Mouse (Mus musculus): ENCODE measurements around the gene Moap1. TPM values are rescaled to one million over a fixed set of nuclear protein-coding genes. Genes with fewer than 3 reads are reported as not detected.

Moap1 gene
- polyA plus RNA-seq, 1 experiment from 2014 or later: 22.0 TPM

DNA sequence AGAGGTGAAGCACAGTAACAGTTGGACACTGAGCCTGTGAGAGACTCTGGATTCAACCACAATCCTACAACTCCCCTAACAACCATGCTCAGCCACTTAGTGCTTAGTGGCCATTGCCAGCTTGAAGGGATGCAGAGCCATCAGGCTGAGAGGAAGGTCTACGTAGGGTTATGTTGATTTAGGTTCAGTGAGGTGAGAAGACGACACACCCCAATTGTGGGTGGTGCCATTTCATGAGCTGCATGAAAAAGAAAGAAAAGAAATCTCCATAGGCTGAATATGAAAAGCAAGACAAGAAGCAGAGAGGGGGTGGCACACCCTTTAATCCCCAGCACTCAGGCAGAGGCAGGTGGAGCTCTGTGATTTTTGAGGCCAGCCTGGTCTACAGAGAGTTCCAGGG lies 29.3 kb downstream of the Moap1 start:
- WGBS: 69% methylated on average over 2 of the region's 2 CpGs
- no peak overlapping the region for H3K27ac ChIP-seq (ENCODE audit: low read length)
- no peaks in the 10 kb centered on the region for H3K36me3 ChIP-seq (ENCODE audit: control insufficient read depth, insufficient read depth, low read length)
- H3K4me2 ChIP-seq (ENCODE audit: low read depth, low read length): no peak overlapping the region
- no peak overlapping the region for H3K4me3 ChIP-seq (ENCODE audit: low read length)
- no peaks in the 10 kb centered on the region for H3K4me1 ChIP-seq (replicated peaks; ENCODE audit: control insufficient read depth, insufficient read depth, low read length)
- ATAC-seq (ENCODE audit: low read depth): no peak
- no peaks in the 10 kb centered on the region for H3K27me3 ChIP-seq (ENCODE audit: control insufficient read depth, insufficient read depth, low read depth, low read length)
- no peak overlapping the region for H3K9ac ChIP-seq (ENCODE audit: low read length)
- H3K9me3 ChIP-seq (ENCODE audit: control insufficient read depth, low read length): no peaks in the 10 kb centered on the region

DNA sequence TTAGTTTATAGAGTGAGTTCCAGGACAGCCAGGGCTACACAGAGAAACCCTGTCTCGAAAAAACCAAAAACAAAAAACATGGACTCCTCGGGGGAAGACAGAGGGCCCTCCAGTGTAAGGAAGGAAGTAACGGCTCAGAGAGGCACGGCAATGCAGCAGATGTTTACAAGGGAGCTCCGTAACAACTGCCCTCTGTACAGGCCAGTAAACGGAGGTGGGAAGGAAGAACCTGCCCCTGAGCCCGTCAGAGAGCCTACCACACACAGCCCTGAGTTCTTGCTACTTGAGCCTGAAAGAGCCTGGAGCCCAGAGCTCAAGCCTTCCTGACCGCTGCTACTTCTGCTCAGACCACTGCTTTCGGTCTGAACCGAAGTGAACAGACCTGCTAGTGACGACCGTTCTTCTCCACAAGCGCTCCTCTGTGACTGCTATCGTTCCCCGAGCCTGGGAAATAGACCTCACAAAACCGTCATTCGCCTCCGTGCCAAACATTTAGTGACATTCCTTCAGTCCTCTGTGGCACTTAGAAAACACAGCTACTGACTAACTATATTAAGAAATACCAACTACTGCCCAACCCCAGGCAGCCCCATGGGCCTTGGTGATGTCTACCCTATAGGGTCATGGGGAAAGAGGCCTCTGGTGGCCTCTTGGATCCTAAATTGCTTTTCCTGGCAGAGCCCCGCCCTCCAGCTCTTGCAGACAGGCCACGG lies 30.2 kb downstream of the Moap1 start:
- no peaks in the 10 kb centered on the region for H3K36me3 ChIP-seq (ENCODE audit: control insufficient read depth, insufficient read depth, low read length)
- no peak overlapping the region for H3K27ac ChIP-seq (ENCODE audit: low read length)
- 56% methylated on average over 20 of the region's 20 CpGs for WGBS
- H3K9me3 ChIP-seq (ENCODE audit: control insufficient read depth, low read length): no peaks in the 10 kb centered on the region
- no peak overlapping the region for H3K9ac ChIP-seq (ENCODE audit: low read length)
- H3K4me2 ChIP-seq (ENCODE audit: low read depth, low read length): no peak overlapping the region
- H3K4me3 ChIP-seq (ENCODE audit: low read length): no peak overlapping the region
- no peaks in the 10 kb centered on the region for H3K27me3 ChIP-seq (ENCODE audit: control insufficient read depth, insufficient read depth, low read depth, low read length)
- no peak for ATAC-seq (ENCODE audit: low read depth)
- H3K4me1 ChIP-seq (replicated peaks; ENCODE audit: control insufficient read depth, insufficient read depth, low read length): no peaks in the 10 kb centered on the region

DNA sequence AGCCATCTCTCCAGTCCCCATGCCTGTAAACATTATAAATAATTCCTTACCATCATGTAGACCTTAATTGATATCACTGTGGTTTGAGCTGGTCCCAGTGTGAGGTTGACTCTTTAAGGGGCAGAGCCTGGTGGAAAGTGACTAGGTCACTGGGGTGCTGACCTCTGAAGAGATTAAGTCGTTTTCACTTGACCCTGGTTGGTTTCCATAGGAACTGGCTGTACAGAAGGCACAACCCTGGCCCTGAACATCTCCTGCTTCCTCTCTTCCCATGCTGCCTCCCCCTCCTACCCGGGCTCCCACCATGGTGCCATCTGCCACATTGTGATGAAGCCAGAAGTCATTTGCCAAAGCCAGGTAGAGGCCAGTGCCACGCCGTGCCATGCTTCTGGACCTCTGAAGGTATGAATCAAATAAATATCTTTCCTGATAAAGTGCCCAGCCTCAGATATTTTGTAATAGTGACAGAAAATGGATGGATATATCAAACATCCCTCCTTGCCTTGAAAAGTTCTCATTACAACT lies 32.5 kb downstream of the Moap1 start:
- ATAC-seq (ENCODE audit: low read depth): no peak
- Histone ChIP-seq H3K27me3 (ENCODE audit: control insufficient read depth, insufficient read depth, low read depth, low read length) (no peaks in the 10 kb centered on the region), H3K27ac (ENCODE audit: low read length) (no peak overlapping the region), H3K9me3 (ENCODE audit: control insufficient read depth, low read length) (no peaks in the 10 kb centered on the region), H3K4me2 (ENCODE audit: low read depth, low read length) (no peak overlapping the region), H3K4me3 (ENCODE audit: low read length) (no peak overlapping the region), H3K36me3 (ENCODE audit: control insufficient read depth, insufficient read depth, low read length) (no peaks in the 10 kb centered on the region), H3K9ac (ENCODE audit: low read length) (no peak overlapping the region), H3K4me1 (replicated peaks; ENCODE audit: control insufficient read depth, insufficient read depth, low read length) (peaks cover 1% of the 10 kb centered on the region)
- 68% methylated on average over 4 of the region's 4 CpGs for WGBS

DNA sequence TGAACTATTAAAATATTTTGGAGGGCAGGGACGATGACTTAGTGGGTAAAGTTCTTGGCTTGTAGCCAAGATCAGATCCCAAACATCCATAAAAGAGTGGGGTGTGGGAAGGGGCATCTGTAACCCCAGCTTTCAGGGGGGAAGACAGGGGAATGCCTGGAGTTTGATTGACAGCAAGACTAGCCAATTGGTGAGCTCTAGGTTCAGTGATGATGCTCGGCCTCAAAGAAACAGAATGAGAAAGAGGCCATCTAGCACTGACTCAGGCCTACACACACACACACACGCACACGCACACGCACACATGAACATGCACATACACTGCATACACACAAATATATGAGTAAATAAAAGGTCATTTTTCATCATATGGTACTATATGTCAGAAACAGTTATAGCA lies 33.6 kb downstream of the Moap1 start:
- Histone ChIP-seq H3K27me3 (ENCODE audit: control insufficient read depth, insufficient read depth, low read depth, low read length) (no peaks in the 10 kb centered on the region), H3K36me3 (ENCODE audit: control insufficient read depth, insufficient read depth, low read length) (no peaks in the 10 kb centered on the region), H3K27ac (ENCODE audit: low read length) (no peak overlapping the region), H3K4me2 (ENCODE audit: low read depth, low read length) (no peak overlapping the region), H3K9ac (ENCODE audit: low read length) (no peak overlapping the region), H3K9me3 (ENCODE audit: control insufficient read depth, low read length) (no peaks in the 10 kb centered on the region), H3K4me3 (ENCODE audit: low read length) (no peak overlapping the region), H3K4me1 (replicated peaks; ENCODE audit: control insufficient read depth, insufficient read depth, low read length) (peaks cover 8% of the 10 kb centered on the region)
- 75% methylated on average over 5 of the region's 5 CpGs for WGBS
- ATAC-seq (ENCODE audit: low read depth): no peak

DNA sequence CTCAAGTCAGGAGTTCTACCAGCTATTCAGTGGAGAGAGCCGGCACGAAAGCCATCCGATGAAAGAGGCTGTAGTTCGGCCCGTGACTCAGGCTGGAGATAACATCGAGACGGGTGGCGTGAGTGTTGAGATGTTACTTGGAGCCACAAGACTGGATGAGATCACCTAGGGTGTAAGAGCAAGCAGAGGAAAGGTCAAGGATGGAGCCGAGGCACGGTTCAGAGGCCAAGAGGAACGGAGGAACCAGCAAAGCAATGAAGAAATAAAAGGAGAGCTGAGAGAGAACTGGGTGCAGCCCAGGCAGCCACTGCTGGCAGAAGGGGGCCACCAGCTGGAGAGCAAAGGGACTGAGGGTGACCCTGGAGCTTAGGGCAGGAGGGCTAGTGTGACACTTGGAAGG lies 35.2 kb downstream of the Moap1 start:
- no peak for ATAC-seq (ENCODE audit: low read depth)
- Histone ChIP-seq H3K27me3 (ENCODE audit: control insufficient read depth, insufficient read depth, low read depth, low read length) (no peaks in the 10 kb centered on the region), H3K27ac (ENCODE audit: low read length) (no peak overlapping the region), H3K4me2 (ENCODE audit: low read depth, low read length) (no peak overlapping the region), H3K4me3 (ENCODE audit: low read length) (no peak overlapping the region), H3K9me3 (ENCODE audit: control insufficient read depth, low read length) (no peaks in the 10 kb centered on the region), H3K36me3 (ENCODE audit: control insufficient read depth, insufficient read depth, low read length) (no peaks in the 10 kb centered on the region), H3K4me1 (replicated peaks; ENCODE audit: control insufficient read depth, insufficient read depth, low read length) (peaks cover 18% of the 10 kb centered on the region), H3K9ac (ENCODE audit: low read length) (no peak overlapping the region)
- 64% methylated on average over 11 of the region's 11 CpGs for WGBS

DNA sequence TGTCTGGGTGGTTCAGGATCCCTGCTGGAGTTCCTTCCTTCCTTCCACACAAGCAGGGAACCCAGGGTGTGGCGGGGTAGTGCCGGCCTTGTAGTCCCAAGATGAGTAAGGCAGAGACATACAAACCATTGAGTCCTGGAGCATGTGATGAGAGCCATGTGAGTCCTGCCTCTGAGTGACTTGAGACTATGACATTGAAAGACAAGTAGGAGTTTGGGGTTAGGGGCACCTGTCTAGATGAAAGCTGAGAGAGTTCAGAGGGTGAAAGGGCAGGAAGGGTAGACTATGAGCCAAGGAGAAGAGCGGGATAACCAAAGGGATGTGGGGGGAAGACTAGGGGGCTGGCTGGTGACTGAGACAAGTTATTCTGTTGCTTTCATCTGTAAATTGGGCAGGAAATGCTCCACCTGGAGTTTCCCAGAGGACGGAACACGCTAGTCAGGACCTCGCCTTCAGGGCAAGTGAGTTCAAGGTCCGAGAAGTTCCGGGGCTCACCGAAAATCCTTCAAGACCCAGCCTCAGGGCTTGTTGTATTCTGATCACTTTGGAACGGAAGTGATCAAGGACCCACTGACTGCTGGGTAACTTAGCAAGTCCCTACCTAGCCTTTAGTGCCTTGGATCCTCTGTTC lies 36.5 kb downstream of the Moap1 start:
- H3K9ac ChIP-seq (ENCODE audit: low read length): no peak overlapping the region
- 80% methylated on average over 10 of the region's 10 CpGs for WGBS
- no peak overlapping the region for H3K4me2 ChIP-seq (ENCODE audit: low read depth, low read length)
- no peak overlapping the region for H3K27ac ChIP-seq (ENCODE audit: low read length)
- no peak overlapping the region for H3K4me3 ChIP-seq (ENCODE audit: low read length)
- H3K27me3 ChIP-seq (ENCODE audit: control insufficient read depth, insufficient read depth, low read depth, low read length): no peaks in the 10 kb centered on the region
- no peaks in the 10 kb centered on the region for H3K9me3 ChIP-seq (ENCODE audit: control insufficient read depth, low read length)
- no peaks in the 10 kb centered on the region for H3K36me3 ChIP-seq (ENCODE audit: control insufficient read depth, insufficient read depth, low read length)
- peaks cover 28% of the 10 kb centered on the region for H3K4me1 ChIP-seq (replicated peaks; ENCODE audit: control insufficient read depth, insufficient read depth, low read length)
- no peak for ATAC-seq (ENCODE audit: low read depth)

DNA sequence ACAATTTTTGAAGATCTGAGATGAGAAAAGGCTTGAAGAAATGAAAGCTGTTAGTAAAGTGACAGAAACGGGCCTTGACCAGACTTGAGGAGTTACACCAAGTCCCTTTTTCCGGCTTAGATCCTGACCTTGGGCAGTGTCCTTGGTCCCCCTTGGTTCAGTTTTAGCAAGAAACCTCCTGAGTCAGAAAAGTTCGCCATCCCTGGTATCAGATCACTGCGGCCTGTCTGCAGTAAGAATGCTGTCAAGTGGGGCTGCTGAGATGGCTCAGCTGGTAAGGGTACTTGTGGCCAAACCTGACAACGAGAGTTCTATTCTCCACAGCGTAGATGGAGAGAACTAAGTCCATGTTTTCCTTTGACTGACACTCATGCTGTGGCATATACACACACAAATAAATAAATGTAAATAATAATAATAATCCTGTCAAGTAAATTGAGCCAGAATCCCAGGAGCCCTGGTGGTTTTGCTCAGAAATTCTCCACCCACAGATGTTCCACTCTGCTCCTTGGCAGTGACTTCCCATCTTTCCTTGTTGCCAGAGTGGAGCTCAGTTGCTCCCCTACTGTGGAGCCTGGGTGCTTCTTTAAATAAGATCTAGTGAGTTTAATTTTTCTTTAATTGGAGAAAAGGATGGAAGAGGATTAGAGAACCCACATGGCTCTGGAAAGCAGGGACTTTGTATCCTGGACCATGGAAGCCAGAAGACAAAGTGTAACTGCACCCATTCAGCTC lies 37.4 kb downstream of the Moap1 start:
- peak overlapping the region; percentile 82; the same call in 1 of the 2 replicates for H3K9ac ChIP-seq (ENCODE audit: low read length)
- H3K9me3 ChIP-seq (ENCODE audit: control insufficient read depth, low read length): no peaks in the 10 kb centered on the region
- H3K27ac ChIP-seq (ENCODE audit: low read length): no peak overlapping the region
- no peak for ATAC-seq (ENCODE audit: low read depth)
- peaks cover 28% of the 10 kb centered on the region for H3K4me1 ChIP-seq (replicated peaks; ENCODE audit: control insufficient read depth, insufficient read depth, low read length)
- no peaks in the 10 kb centered on the region for H3K36me3 ChIP-seq (ENCODE audit: control insufficient read depth, insufficient read depth, low read length)
- H3K4me3 ChIP-seq (ENCODE audit: low read length): no peak overlapping the region
- H3K27me3 ChIP-seq (ENCODE audit: control insufficient read depth, insufficient read depth, low read depth, low read length): no peaks in the 10 kb centered on the region
- H3K4me2 ChIP-seq (ENCODE audit: low read depth, low read length): peak overlapping the region; percentile 98
- 39% methylated on average over 6 of the region's 6 CpGs for WGBS

DNA sequence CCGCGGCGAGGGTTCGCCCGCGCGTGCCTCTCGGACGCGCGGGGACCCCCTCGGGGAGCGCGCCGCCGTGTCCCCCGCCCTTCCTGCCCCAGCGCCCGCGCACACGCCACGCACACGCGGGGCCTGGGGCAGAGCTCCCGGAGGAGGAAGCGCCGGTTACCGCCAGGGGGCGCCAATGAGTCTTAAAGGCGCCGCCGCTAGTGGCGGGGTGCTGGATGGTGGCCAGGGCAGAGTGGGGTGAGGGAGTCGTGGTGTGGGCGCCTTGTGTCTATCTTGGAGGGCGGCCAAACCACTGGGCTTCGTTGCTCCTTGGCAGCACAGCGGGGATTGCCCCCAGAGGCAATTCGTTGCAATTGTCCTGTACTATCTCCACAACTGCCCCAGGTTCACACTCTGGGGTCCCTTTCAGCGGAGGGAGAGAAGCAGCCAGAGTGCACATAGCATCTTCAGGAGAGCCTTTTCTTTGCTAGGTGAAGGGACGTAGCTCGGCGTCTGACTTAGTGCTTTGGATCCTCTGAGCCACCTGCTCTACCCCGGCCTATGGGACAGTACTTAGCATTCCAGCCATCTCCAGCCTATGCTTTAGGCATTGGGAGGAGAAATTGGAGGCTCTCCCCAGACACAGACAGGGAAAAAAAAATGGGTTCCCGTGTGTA lies 38.1 kb downstream of the Moap1 start:
- peak overlapping the region; percentile 79 for H3K4me3 ChIP-seq (ENCODE audit: low read length)
- peak overlapping the region; percentile 98 for H3K4me2 ChIP-seq (ENCODE audit: low read depth, low read length)
- H3K9me3 ChIP-seq (ENCODE audit: control insufficient read depth, low read length): no peaks in the 10 kb centered on the region
- H3K27me3 ChIP-seq (ENCODE audit: control insufficient read depth, insufficient read depth, low read depth, low read length): no peaks in the 10 kb centered on the region
- ATAC-seq (ENCODE audit: low read depth): peak; percentile 77
- WGBS: 1% methylated on average over 39 of the region's 45 CpGs
- peak overlapping the region; percentile 88 for H3K27ac ChIP-seq (ENCODE audit: low read length)
- no peaks in the 10 kb centered on the region for H3K36me3 ChIP-seq (ENCODE audit: control insufficient read depth, insufficient read depth, low read length)
- H3K4me1 ChIP-seq (replicated peaks; ENCODE audit: control insufficient read depth, insufficient read depth, low read length): peaks cover 28% of the 10 kb centered on the region
- peak overlapping the region; percentile 82 for H3K9ac ChIP-seq (ENCODE audit: low read length)
